Mouse (Mus musculus) brain, embryonic 14.5 days (tissue): ENCODE results near the gene Ubtd2.

Source experiments
- CTCF ChIP-seq: fragments of 200-500 bp; IDR thresholded peaks from 2 replicates; pipeline ENCODE4 v1.5.1; 2012; ENCODE audit warnings: inconsistent platforms, mild to moderate bottlenecking, moderate library complexity, borderline replicate concordance; ENCODE audit not compliant: insufficient read depth, insufficient read length; ENCODE audit errors: extremely low read depth
- POLR2A ChIP-seq: fragments of 200-500 bp; IDR thresholded peaks from 2 replicates; pipeline ENCODE4 v1.6.1; 2012; ENCODE audit warnings: mild to moderate bottlenecking, inconsistent platforms, borderline replicate concordance; ENCODE audit not compliant: poor library complexity, insufficient read depth, insufficient read length, severe bottlenecking; ENCODE audit errors: extremely low read depth

- TF ChIP-seq CTCF = no peak
- TF ChIP-seq POLR2A = no peak
Observed at GRCm38 (mm10) chr11:32427537-32427936, 27.6 kb upstream of the Ubtd2 start.
